Mouse (Mus musculus): Measurements from ENCODE around the gene Mrgprb5. TPM values are rescaled to one million over a fixed set of nuclear protein-coding genes. Genes with fewer than 3 reads are reported as not detected.
"Not testable (repeated sequence)": the region's sequence is repeated elsewhere in the genome, so short reads cannot be mapped to it uniquely, and the experiment has no call there.

The Mrgprb5 gene
- polyA plus RNA-seq (2015; fragmentation: Nextera tagmentation; extraction: Ambion mirVana): not detected in 2 replicates

GRCm38 (mm10) chr7:48168919-48169318 lies at the start of gene Mrgprb5:
Mrgprb5 (minus strand) TSS chr7:48169019.
- Histone ChIP-seq H3K27ac (no peak within 1 kb of the TSS), H3K9ac (no peak within 1 kb of the TSS), H3K27me3 (no peaks in the 10 kb centered on the region), H3K9me3 (replicated peaks) (no peaks in the 10 kb centered on the region), H3K36me3 (no peaks in the 10 kb centered on the region), H3K4me2 (no peak within 1 kb of the TSS), H3K4me3 (replicated peaks) (no peak within 1 kb of the TSS), H3K4me1 (replicated peaks) (no peaks in the 10 kb centered on the region)
- DNase-seq: no peak
- WGBS (ENCODE audit: insufficient replicate concordance): 45% methylated on average over 2 of the region's 2 CpGs
- ATAC-seq (ENCODE audit: low read depth): no peak

- WGBS (ENCODE audit: insufficient replicate concordance): 64% methylated on average over 3 of the region's 3 CpGs
- Histone ChIP-seq H3K4me1 (replicated peaks) (no peaks in the 10 kb centered on the region), H3K4me3 (replicated peaks) (no peak within 1 kb of the TSS), H3K4me2 (no peak within 1 kb of the TSS), H3K9me3 (replicated peaks) (no peaks in the 10 kb centered on the region; the same call in 1 of the 2 replicates), H3K27ac (no peak within 1 kb of the TSS), H3K27me3 (no peaks in the 10 kb centered on the region), H3K36me3 (no peaks in the 10 kb centered on the region), H3K9ac (no peak within 1 kb of the TSS)
- ATAC-seq (ENCODE audit: low read depth): no peak
- DNase-seq: no peak
Measured at GRCm38 (mm10) chr7:48199188-48199587, 30.4 kb upstream of the Mrgprb5 start, which contains the start of gene Mrgprb4. Mrgprb4 (minus strand) TSS chr7:48199288.

- Histone ChIP-seq H3K4me2 (no peak overlapping the region), H3K9me3 (replicated peaks) (no peaks in the 10 kb centered on the region), H3K27ac (no peak overlapping the region), H3K4me3 (replicated peaks) (no peak overlapping the region), H3K4me1 (replicated peaks) (no peaks in the 10 kb centered on the region), H3K27me3 (no peaks in the 10 kb centered on the region), H3K9ac (no peak overlapping the region), H3K36me3 (no peaks in the 10 kb centered on the region)
- DNase-seq (no peak), ATAC-seq (ENCODE audit: low read depth) (no peak)
- WGBS (ENCODE audit: insufficient replicate concordance): 71% methylated on average over 2 of the region's 2 CpGs
Measured at GRCm38 (mm10) chr7:48167471-48167870, 1.3 kb downstream of the Mrgprb5 start.

GRCm38 (mm10) chr7:48138248-48138702 lies 30.5 kb downstream of the Mrgprb5 start:
- Histone ChIP-seq H3K27me3 (no peaks in the 10 kb centered on the region), H3K36me3 (no peaks in the 10 kb centered on the region), H3K9ac (peak overlapping the region; percentile 47; the same call in 1 of the 2 replicates), H3K27ac (no peak overlapping the region), H3K4me3 (replicated peaks) (peak overlapping the region; percentile 59), H3K4me2 (peak overlapping the region; percentile 75), H3K4me1 (replicated peaks) (peaks cover 3% of the 10 kb centered on the region; the same call in 1 of the 2 replicates), H3K9me3 (replicated peaks) (no peaks in the 10 kb centered on the region)
- WGBS (ENCODE audit: insufficient replicate concordance): 2% methylated on average over 17 of the region's 17 CpGs
- DNase-seq (peak; percentile 7), ATAC-seq (ENCODE audit: low read depth) (no peak)

- Histone ChIP-seq H3K36me3 (no peaks in the 10 kb centered on the region), H3K4me1 (replicated peaks) (peaks cover 3% of the 10 kb centered on the region; the same call in 1 of the 2 replicates), H3K9me3 (replicated peaks) (no peaks in the 10 kb centered on the region), H3K4me3 (replicated peaks) (peak overlapping the region; percentile 59), H3K27me3 (no peaks in the 10 kb centered on the region), H3K4me2 (peak overlapping the region; percentile 75), H3K27ac (no peak overlapping the region), H3K9ac (peak overlapping the region; percentile 47; the same call in 1 of the 2 replicates)
- under 1% methylated on average over 47 of the region's 52 CpGs for WGBS (ENCODE audit: insufficient replicate concordance)
- DNase-seq: no peak
- ATAC-seq (ENCODE audit: low read depth): peak; percentile 65
Measured at GRCm38 (mm10) chr7:48137216-48138077, 31.4 kb downstream of the Mrgprb5 start.

GRCm38 (mm10) chr7:48132674-48133073 lies 36.1 kb downstream of the Mrgprb5 start:
- ATAC-seq (ENCODE audit: low read depth): no peak
- Histone ChIP-seq H3K4me1 (replicated peaks) (peaks cover 3% of the 10 kb centered on the region; the same call in 1 of the 2 replicates), H3K9me3 (replicated peaks) (no peaks in the 10 kb centered on the region), H3K4me2 (no peak overlapping the region), H3K27ac (no peak overlapping the region), H3K36me3 (no peaks in the 10 kb centered on the region), H3K4me3 (replicated peaks) (no peak overlapping the region), H3K27me3 (no peaks in the 10 kb centered on the region), H3K9ac (no peak overlapping the region)
- DNase-seq: no peak
- WGBS (ENCODE audit: insufficient replicate concordance): 41% methylated on average over 4 of the region's 4 CpGs

GRCm38 (mm10) chr7:48132247-48132646 lies 36.6 kb downstream of the Mrgprb5 start:
- H3K4me3 ChIP-seq (replicated peaks): peak overlapping the region; percentile 48; the same call in 1 of the 2 replicates
- not testable (repeated sequence) for ATAC-seq (ENCODE audit: low read depth); H3K4me1 ChIP-seq (replicated peaks); H3K4me2 ChIP-seq; H3K27me3 ChIP-seq; H3K9ac ChIP-seq; H3K9me3 ChIP-seq (replicated peaks); H3K36me3 ChIP-seq; DNase-seq; H3K27ac ChIP-seq
- WGBS (ENCODE audit: insufficient replicate concordance): 0% methylated on average over 5 of the region's 7 CpGs

GRCm38 (mm10) chr7:48131820-48132219 lies 37.0 kb downstream of the Mrgprb5 start:
- H3K27ac ChIP-seq; H3K9ac ChIP-seq; H3K27me3 ChIP-seq; DNase-seq; H3K9me3 ChIP-seq (replicated peaks); H3K36me3 ChIP-seq; H3K4me1 ChIP-seq (replicated peaks); ATAC-seq (ENCODE audit: low read depth): not testable (repeated sequence)
- Histone ChIP-seq H3K4me3 (replicated peaks) (peak overlapping the region; percentile 48), H3K4me2 (peak overlapping the region; percentile 55)
- 0% methylated on average over 11 of the region's 14 CpGs for WGBS (ENCODE audit: insufficient replicate concordance)

- H3K4me1 ChIP-seq (replicated peaks): no peaks in the 10 kb centered on the region
- H3K4me2 ChIP-seq: no peak overlapping the region
- no peak overlapping the region for H3K4me3 ChIP-seq (replicated peaks)
- H3K36me3 ChIP-seq: no peaks in the 10 kb centered on the region
- H3K27me3 ChIP-seq: no peaks in the 10 kb centered on the region
- DNase-seq (no peak), ATAC-seq (ENCODE audit: low read depth) (no peak)
- no peak overlapping the region for H3K27ac ChIP-seq
- H3K9me3 ChIP-seq (replicated peaks): no peaks in the 10 kb centered on the region
- WGBS (ENCODE audit: insufficient replicate concordance): 61% methylated on average over 5 of the region's 5 CpGs
- H3K9ac ChIP-seq: no peak overlapping the region
Measured at GRCm38 (mm10) chr7:48123806-48124205, 45.0 kb downstream of the Mrgprb5 start.
